Mouse (Mus musculus) kidney, adult 2 months (tissue): ENCODE results near the gene Srp54c. TPM values are rescaled to one million over a fixed set of nuclear protein-coding genes. Genes with fewer than 3 reads are reported as not detected.
"Not testable (repeated sequence)": the region's sequence is repeated elsewhere in the genome, so short reads cannot be mapped to it uniquely, and the experiment has no call there.

Experiments
- DNase-seq: peaks from one replicate; pipeline ENCODE4 v3.0.0; 2021
- H3K27ac ChIP-seq: fragments of 200-500 bp; 2 replicates; pipeline ENCODE4 v1.5.1; 2012; ENCODE audit warnings: low read depth, low read length, control low read depth, inconsistent platforms; ENCODE audit not compliant: insufficient read depth
- H3K27me3 ChIP-seq: fragments of 200-500 bp; replicated peaks from 2 replicates; pipeline ENCODE4 v1.6.1; 2012; ENCODE audit warnings: mild to moderate bottlenecking, moderate library complexity, low read length, inconsistent platforms; ENCODE audit not compliant: control insufficient read depth, insufficient read depth
- H3K36me3 ChIP-seq: fragments of 200-500 bp; 2 replicates; pipeline ENCODE4 v1.6.1; 2012; ENCODE audit warnings: mild to moderate bottlenecking, moderate library complexity, low read length, inconsistent platforms; ENCODE audit not compliant: control insufficient read depth, insufficient read depth
- H3K4me1 ChIP-seq: fragments of 200-500 bp; 2 replicates; pipeline ENCODE4 v1.6.1; 2011; ENCODE audit warnings: low read length; ENCODE audit not compliant: control insufficient read depth, insufficient read depth
- H3K4me3 ChIP-seq: fragments of 200-500 bp; 2 replicates; pipeline ENCODE4 v1.5.1; 2011; ENCODE audit warnings: mild to moderate bottlenecking, low read depth, low read length, control low read depth; ENCODE audit not compliant: insufficient read depth
- CTCF ChIP-seq: fragments of 200-500 bp; conservative IDR thresholded peaks from 2 replicates; pipeline ENCODE4 v1.5.1; 2011; ENCODE audit warnings: low read depth, mild to moderate bottlenecking, control low read depth, low read length, moderate library complexity, mixed read lengths; ENCODE audit not compliant: insufficient read depth, insufficient read length
- POLR2A ChIP-seq: fragments of 200-500 bp; IDR thresholded peaks from one replicate; pipeline ENCODE4 v1.6.1; 2011; ENCODE audit warnings: low read depth, low read length, control low read depth
- WGBS: fragments of 180-500 bp; shearing (Covaris S2); methylation state at CpG from one replicate; pipeline ENCODE4 v1.1.7; 2018; 5-methylcytosine and 5-hydroxymethylcytosine counted together
- polyA plus RNA-seq: library from polyadenylated mRNA; depleted of rRNA; stranded (reverse); fragments of >200 nt; gene quantifications from 2 replicates; pipeline ENCODE4 v1.2.3, GENCODE M21; 2012

Srp54c gene
- polyA plus RNA-seq, 1 experiment, result 10.0 TPM

- WGBS, result 68% methylated on average over 3 of the region's 3 CpGs
- no peak overlapping the region for H3K4me3 ChIP-seq
- H3K36me3 ChIP-seq, result no peaks in the 10 kb centered on the region
- TF ChIP-seq CTCF (no peak), POLR2A (no peak)
- no peaks in the 10 kb centered on the region for H3K4me1 ChIP-seq
- H3K27ac ChIP-seq, result no peak overlapping the region
- DNase-seq, result no peak
- H3K27me3 ChIP-seq, result no peaks in the 10 kb centered on the region
Measured at GRCm38 (mm10) chr12:55272243-55272642, 42.3 kb downstream of the Srp54c start.

- H3K4me3 ChIP-seq, DNase-seq, H3K36me3 ChIP-seq, H3K27me3 ChIP-seq, H3K4me1 ChIP-seq, H3K27ac ChIP-seq: not testable (repeated sequence)
- 86% methylated on average over 4 of the region's 6 CpGs for WGBS
Measured at GRCm38 (mm10) chr12:55277583-55277982, 47.6 kb downstream of the Srp54c start.

- peaks cover 4% of the 10 kb centered on the region for H3K4me1 ChIP-seq
- peaks cover 2% of the 10 kb centered on the region; the same call in 1 of the 2 replicates for H3K36me3 ChIP-seq
- no peak for DNase-seq
- 95% methylated on average over 9 of the region's 9 CpGs for WGBS
- H3K4me3 ChIP-seq, result no peak overlapping the region
- no peak overlapping the region for H3K27ac ChIP-seq
- no peaks in the 10 kb centered on the region for H3K27me3 ChIP-seq
- TF ChIP-seq POLR2A (no peak), CTCF (no peak)
Measured at GRCm38 (mm10) chr12:55298112-55298511, 68.1 kb downstream of the Srp54c start.

- WGBS, result 70% methylated on average over 5 of the region's 5 CpGs
- DNase-seq, result no peak
- TF ChIP-seq CTCF, result no peak
- TF ChIP-seq POLR2A, result no peak
- Histone ChIP-seq H3K27me3 (no peaks in the 10 kb centered on the region), H3K4me3 (no peak within 1 kb of the TSS), H3K4me1 (peaks cover 4% of the 10 kb centered on the region), H3K36me3 (peaks cover 2% of the 10 kb centered on the region; the same call in 1 of the 2 replicates), H3K27ac (no peak within 1 kb of the TSS)
Measured at GRCm38 (mm10) chr12:55299336-55299735, 69.4 kb downstream of the Srp54c start, which contains the start of gene 1110008L16Rik. Gene 1110008L16Rik (plus strand): TSS chr12:55299577.

DNA sequence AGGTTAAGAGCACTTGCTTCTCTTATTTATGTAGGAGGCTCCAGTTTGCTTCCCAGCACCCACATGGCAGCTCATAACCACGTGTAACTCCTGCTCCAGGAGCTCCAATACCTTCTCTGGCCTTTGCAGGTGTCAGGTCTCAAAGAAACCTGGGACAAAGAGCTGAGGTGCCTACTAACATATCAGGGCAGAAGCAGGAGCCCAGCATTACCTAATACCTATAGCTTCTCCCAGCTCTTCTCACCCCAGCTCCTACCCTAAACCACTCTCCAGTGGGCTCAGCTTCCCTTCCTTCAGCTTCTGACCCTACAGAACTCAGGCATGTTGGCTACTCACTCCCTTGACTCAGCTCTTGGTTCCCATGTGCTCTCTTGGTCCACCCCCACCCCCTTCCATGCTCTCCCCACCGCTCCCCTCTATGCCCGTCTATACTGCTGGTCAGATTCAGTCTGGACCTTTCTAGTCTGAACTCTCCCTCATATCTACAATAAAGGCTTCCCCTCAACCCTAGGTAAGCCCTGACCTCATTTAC, 70.9 kb downstream of the Srp54c start:
- no peak for DNase-seq
- 81% methylated on average over 3 of the region's 3 CpGs for WGBS
- no peak overlapping the region for H3K4me3 ChIP-seq

DNA sequence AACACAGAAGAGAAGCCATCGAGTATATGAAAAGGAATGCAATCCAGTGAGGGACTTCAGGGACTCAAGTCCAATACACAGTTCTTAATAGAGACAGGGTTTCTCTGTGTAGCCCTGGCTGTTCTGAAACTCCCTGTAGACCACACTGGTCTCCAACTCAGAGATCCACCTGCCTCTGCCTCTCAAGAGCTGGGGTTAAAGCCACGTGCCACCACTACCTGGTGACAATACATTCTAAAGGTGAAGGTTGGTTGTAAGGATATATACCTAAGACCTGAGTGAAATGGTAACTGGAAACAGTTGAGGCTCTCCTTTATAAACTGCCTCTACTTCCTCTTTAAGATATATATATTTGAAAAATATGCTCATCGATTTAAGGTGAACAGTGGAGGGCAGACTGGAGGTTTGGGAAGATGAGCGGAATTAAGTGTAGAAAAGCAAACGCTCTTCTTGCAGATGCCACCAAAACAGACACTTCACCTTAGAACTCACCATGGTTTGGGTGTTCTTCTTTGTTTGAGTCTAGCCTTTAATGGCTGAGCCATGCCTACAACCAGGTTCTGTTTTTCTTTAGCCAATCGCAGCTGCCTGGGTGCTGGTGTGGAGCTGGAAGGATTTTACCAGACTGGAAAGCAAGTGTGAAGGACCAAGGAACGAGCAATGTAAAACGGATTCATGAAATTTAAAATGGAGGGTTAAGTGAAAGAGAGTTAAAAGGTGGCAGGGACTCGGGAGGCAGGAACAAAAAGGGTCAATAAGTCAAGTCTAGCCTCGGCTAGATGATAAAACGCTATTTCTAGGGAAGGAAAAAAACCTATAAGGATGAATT, 71.7 kb downstream of the Srp54c start:
- TF ChIP-seq POLR2A (no peak), CTCF (no peak)
- DNase-seq, result peak; percentile 13
- Histone ChIP-seq H3K4me3 (peak overlapping the region; percentile 66), H3K27me3 (no peaks in the 10 kb centered on the region), H3K4me1 (peaks cover 4% of the 10 kb centered on the region), H3K36me3 (peaks cover 2% of the 10 kb centered on the region; the same call in 1 of the 2 replicates), H3K27ac (peak overlapping the region; percentile 97; the same call in 1 of the 2 replicates)
- WGBS, result 41% methylated on average over 11 of the region's 11 CpGs

More for the DNA sequence above, 70.9 kb downstream of the Srp54c start:
- H3K4me1 ChIP-seq, result peaks cover 4% of the 10 kb centered on the region
- peaks cover 2% of the 10 kb centered on the region; the same call in 1 of the 2 replicates for H3K36me3 ChIP-seq
- no peak overlapping the region for H3K27ac ChIP-seq
- H3K27me3 ChIP-seq, result no peaks in the 10 kb centered on the region
- TF ChIP-seq CTCF (no peak), POLR2A (no peak)

- Histone ChIP-seq H3K4me1 (peaks cover 4% of the 10 kb centered on the region), H3K27me3 (no peaks in the 10 kb centered on the region), H3K27ac (peak within 1 kb of the TSS; percentile 97), H3K4me3 (peak within 1 kb of the TSS; percentile 66), H3K36me3 (no peaks in the 10 kb centered on the region)
- TF ChIP-seq CTCF (no peak), POLR2A (peak; percentile 22)
- WGBS, result under 1% methylated on average over 55 of the region's 55 CpGs
- peak; percentile 97 for DNase-seq
Measured at GRCm38 (mm10) chr12:55302485-55303441, 72.8 kb downstream of the Srp54c start, which contains the start of gene Ppp2r3c. Gene Ppp2r3c (minus strand): TSS chr12:55302998.
